In the genomic region with DNA sequence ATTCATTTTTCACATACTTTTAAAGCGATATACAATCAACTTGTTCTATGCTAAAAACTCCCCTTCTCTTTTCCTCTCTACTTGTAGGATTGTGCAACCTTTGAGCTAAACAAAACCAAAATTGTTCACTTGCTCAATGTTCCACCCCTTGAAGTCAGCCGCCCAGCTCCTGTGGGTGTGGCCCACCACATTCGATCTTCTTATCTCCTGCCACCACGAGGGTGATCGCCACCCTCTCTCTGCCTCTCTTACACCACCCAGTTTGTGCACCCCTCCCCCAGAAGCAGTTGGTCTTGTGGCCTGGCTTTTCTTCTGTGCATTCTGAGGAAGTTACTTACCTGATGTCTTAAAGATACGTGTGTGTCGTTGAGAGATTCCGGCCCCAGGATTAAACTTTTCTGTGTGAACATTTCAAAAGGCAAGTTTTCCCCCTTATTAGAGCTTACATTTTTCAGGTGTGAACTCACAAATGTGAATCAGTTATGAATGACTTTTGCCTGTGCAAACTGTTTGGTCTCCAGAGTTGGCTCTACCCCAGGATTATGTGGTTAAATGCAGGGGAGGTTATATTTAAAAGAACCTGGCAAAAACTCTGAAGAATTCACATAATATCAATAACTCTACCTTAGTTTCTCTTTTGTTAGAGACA, we compare ENCODE assay signal across 8 mouse cellular contexts. TPM values are rescaled to one million over a fixed set of nuclear protein-coding genes. Genes with fewer than 3 reads are reported as not detected.
DNase-seq lines count a peak whose midpoint lies in the region; ATAC-seq and TF ChIP-seq lines count a peak whose summit lies in the region.

No protein-coding gene starts in this region.

- ATAC-seq in liver, embryonic 12.5 days, result peak; percentile 93
- no peak for ATAC-seq in midbrain, postnatal 0 days (ENCODE audit: low FRiP score)

- no peaks in the 10 kb centered on the region for H3K9me3 ChIP-seq in liver, embryonic 12.5 days (replicated peaks)
- H3K9me3 ChIP-seq in midbrain, postnatal 0 days (ENCODE audit: low read length), result no peaks in the 10 kb centered on the region

- 0 out of 2 replicates have a peak overlapping the region, but pooled peaks have one; percentile 13 for H3K4me3 ChIP-seq in bone marrow macrophage, adult 2 months (ENCODE audit: insufficient read depth, low read length)
- H3K4me3 ChIP-seq in liver, embryonic 12.5 days, result peak overlapping the region; percentile 37
- peak overlapping the region; percentile 30 for H3K4me3 ChIP-seq in spleen, adult 2 months (ENCODE audit: extremely low read depth, insufficient read depth, insufficient read length)
- no peak overlapping the region for H3K4me3 ChIP-seq in midbrain, postnatal 0 days (ENCODE audit: low read depth, low read length)

- peaks cover 12% of the 10 kb centered on the region; the same call in 1 of the 2 replicates for H3K27me3 ChIP-seq in liver, embryonic 12.5 days (replicated peaks)
- no peaks in the 10 kb centered on the region for H3K27me3 ChIP-seq in spleen, adult 2 months (ENCODE audit: control insufficient read depth, insufficient read depth, low read length)
- H3K27me3 ChIP-seq in midbrain, postnatal 0 days (ENCODE audit: insufficient read depth, low read length), result no peaks in the 10 kb centered on the region

- 0 out of 2 replicates have a peak, but pooled peaks cover 4% of the 10 kb centered on the region for H3K36me3 ChIP-seq in liver, embryonic 12.5 days
- no peaks in the 10 kb centered on the region for H3K36me3 ChIP-seq in spleen, adult 2 months (ENCODE audit: control insufficient read depth, insufficient read depth, low read length)
- H3K36me3 ChIP-seq in midbrain, postnatal 0 days (ENCODE audit: insufficient read depth, low read length), result no peaks in the 10 kb centered on the region

- TF ChIP-seq POLR2A in bone marrow macrophage, adult 2 months (IDR thresholded peaks at IDR 0.05; ENCODE audit: borderline replicate concordance, low read depth, low read length), result no peak
- no peak for TF ChIP-seq POLR2A in spleen, adult 2 months (IDR thresholded peaks at IDR 0.05; ENCODE audit: low read depth, low read length)

- H3K9ac ChIP-seq in liver, embryonic 12.5 days, result peak overlapping the region; percentile 63; the same call in 1 of the 2 replicates
- no peak overlapping the region for H3K9ac ChIP-seq in midbrain, postnatal 0 days (replicated peaks; ENCODE audit: low read length, poor library complexity, severe bottlenecking)

- no peak overlapping the region for H3K27ac ChIP-seq in bone marrow macrophage, adult 2 months (ENCODE audit: insufficient read depth, low read depth, low read length)
- H3K27ac ChIP-seq in liver, embryonic 12.5 days, result peak overlapping the region; percentile 87
- H3K27ac ChIP-seq in spleen, adult 2 months (ENCODE audit: insufficient read depth, low read length), result peak overlapping the region; percentile 39
- H3K27ac ChIP-seq in midbrain, postnatal 0 days (ENCODE audit: low read depth, low read length), result no peak overlapping the region

- peak; percentile 76 to 83 for DNase-seq in CD8-positive naive resting alpha-beta T cell, adult 2 months (ENCODE audit: low read depth in 2 of 2, low spot score in 2 of 2)
- peak; percentile 71 to 82 for DNase-seq in spleen, adult 2 months (ENCODE audit: low read depth in 1 of 2, low spot score in 2 of 2)
- DNase-seq in midbrain, postnatal 0 days (ENCODE audit: low spot score), result no peak
- DNase-seq in frontal cortex, postnatal 25 days (ENCODE audit: low spot score in 2 of 2), result no peak
- no peak for DNase-seq in urinary bladder, postnatal 4 days (ENCODE audit: low spot score in 2 of 2)
- no peak for DNase-seq in adrenal gland, postnatal 10 days

- peak overlapping the region; percentile 68 for H3K4me2 ChIP-seq in liver, embryonic 12.5 days
- no peak overlapping the region for H3K4me2 ChIP-seq in midbrain, postnatal 0 days (ENCODE audit: low read depth, low read length, poor library complexity, severe bottlenecking)

- no peak for TF ChIP-seq CTCF in bone marrow macrophage, adult 2 months (IDR thresholded peaks at IDR 0.05; ENCODE audit: low read depth, low read length)
- TF ChIP-seq CTCF in spleen, adult 2 months (IDR thresholded peaks at IDR 0.05; ENCODE audit: extremely low read depth, insufficient read depth, insufficient read length, insufficient replicate concordance), result no peak
- no peak for TF ChIP-seq CTCF in midbrain, postnatal 0 days (IDR thresholded peaks at IDR 0.05)

- H3K4me1 ChIP-seq in bone marrow macrophage, adult 2 months (ENCODE audit: control insufficient read depth, insufficient read depth, low read length), result peaks cover 16% of the 10 kb centered on the region
- peaks cover 94% of the 10 kb centered on the region for H3K4me1 ChIP-seq in liver, embryonic 12.5 days
- H3K4me1 ChIP-seq in spleen, adult 2 months (ENCODE audit: control insufficient read depth, insufficient read depth, insufficient read length), result peaks cover 42% of the 10 kb centered on the region
- no peaks in the 10 kb centered on the region; the same call in none of the 2 replicates for H3K4me1 ChIP-seq in midbrain, postnatal 0 days (ENCODE audit: insufficient read depth, low read length)

- 8% methylated on average over 8 of the region's 8 CpGs for WGBS in liver, embryonic 12.5 days (ENCODE audit: insufficient replicate concordance)
- WGBS in spleen, adult 2 months, result 14% methylated on average over 8 of the region's 8 CpGs
- 65% methylated on average over 8 of the region's 8 CpGs for WGBS in midbrain, postnatal 0 days

RNA-seq across cellular contexts. Expression of a gene that starts 45.4 kb away (rescaled TPM):
- 21.8 and 25.5 TPM in 2 replicates for polyA plus RNA-seq in bone marrow macrophage, adult 2 months (2012; ENCODE audit: insufficient read depth, insufficient read length, missing spikeins)
- 42.1 and 42.2 TPM in 2 replicates for polyA plus RNA-seq in liver, embryonic 12.5 days (2016; fragmentation: Nextera tagmentation; extraction: Ambion mirVana)
- polyA plus RNA-seq in spleen, adult 2 months (2012; rRNA removed), result 40.6 and 45.1 TPM in 2 replicates
- total RNA-seq in midbrain, postnatal 0 days (2014; rRNA removed), result 54.6 and 61.4 TPM in 2 replicates
- polyA plus RNA-seq in midbrain, postnatal 0 days (2015; fragmentation: Nextera tagmentation; extraction: Ambion mirVana), result 49.1 and 51.9 TPM in 2 replicates
- 10 to 100 TPM; 77.6 to 89.0 TPM for total RNA-seq in adrenal gland, postnatal 10 days (2021)

Comparison
In these comparisons a context has a peak if more than half of its experiments do, and no peak if none do; other contexts are left out.
1. DNase-seq: peak in CD8-positive naive resting alpha-beta T cell, adult 2 months (2 of 2) and spleen, adult 2 months (2 of 2); none in midbrain, postnatal 0 days (single experiment), frontal cortex, postnatal 25 days (0 of 2), urinary bladder, postnatal 4 days (0 of 2) and adrenal gland, postnatal 10 days (single experiment).
2. H3K27ac ChIP-seq: peak in liver, embryonic 12.5 days (single experiment) and spleen, adult 2 months (single experiment); none in bone marrow macrophage, adult 2 months (single experiment) and midbrain, postnatal 0 days (single experiment).